23 mouse cellular contexts compared by ENCODE assay signal in the genomic region with DNA sequence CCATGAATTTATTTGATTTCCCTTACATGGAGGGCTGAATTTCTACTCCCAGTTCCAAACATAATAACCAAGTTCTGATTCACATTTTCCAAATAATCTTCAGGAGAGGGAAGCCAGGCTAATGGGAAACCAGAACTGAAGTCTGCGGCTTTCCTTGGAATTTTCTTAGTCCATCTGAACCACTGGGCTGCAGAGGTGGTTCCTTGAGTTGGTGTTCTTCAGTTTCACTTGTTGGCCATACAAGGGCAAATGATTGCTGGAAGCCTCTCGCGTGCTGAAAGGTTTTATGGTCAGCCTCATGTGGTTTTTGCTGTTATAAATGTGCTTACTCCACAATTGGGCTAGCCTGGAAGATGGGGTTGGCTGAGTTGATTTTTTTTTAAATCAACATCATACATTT.
"Had no signal": no experiment of that assay in that cellular context is flagged by ENCODE, and none has a peak within 500 bp of the region (broad histone marks: within the 10 kb centered on the region; RNA-seq: fewer than 3 reads in every experiment).

No protein-coding gene starts in this region.

- H3K4me3 ChIP-seq: layer of hippocampus, adult 2 months; liver, embryonic 12.5 days; liver, embryonic 15.5 days; lung, embryonic 15.5 days; megakaryocyte, embryonic 14.5 days; midbrain, embryonic 10.5 days; midbrain, embryonic 13.5 days; stomach, embryonic 15.5 days had no signal

- H3K27me3 ChIP-seq: liver, embryonic 12.5 days; liver, embryonic 15.5 days; lung, embryonic 15.5 days; megakaryocyte, embryonic 14.5 days; midbrain, embryonic 13.5 days; stomach, embryonic 15.5 days had no signal

- H3K9ac ChIP-seq: liver, embryonic 12.5 days; liver, embryonic 15.5 days; lung, embryonic 15.5 days; midbrain, embryonic 13.5 days; stomach, embryonic 15.5 days had no signal

- H3K27ac ChIP-seq: layer of hippocampus, adult 2 months; liver, embryonic 12.5 days; liver, embryonic 15.5 days; lung, embryonic 15.5 days; midbrain, embryonic 10.5 days; midbrain, embryonic 13.5 days; stomach, embryonic 15.5 days had no signal

- H3K4me2 ChIP-seq: liver, embryonic 12.5 days; liver, embryonic 15.5 days; lung, embryonic 15.5 days; midbrain, embryonic 13.5 days; stomach, embryonic 15.5 days had no signal

- DNase-seq: kidney, adult 18-20 months; kidney, adult 9 months; kidney, postnatal 14 days; layer of hippocampus, adult 9-11 months; liver; lung, adult 18-20 months; lung, postnatal 10 days; lung, postnatal 36 days; right cerebral cortex, adult 18-20 months; right cerebral cortex, postnatal 14 days; right cerebral cortex, postnatal 4 days; spleen, adult 18-20 months; thymus, postnatal 25 days had no signal

- ATAC-seq: intestine, embryonic 16.5 days; liver, embryonic 12.5 days; midbrain, embryonic 13.5 days; midbrain, embryonic 16.5 days had no signal

- H3K9me3 ChIP-seq: liver, embryonic 12.5 days; liver, embryonic 15.5 days; lung, embryonic 15.5 days; megakaryocyte, embryonic 14.5 days; midbrain, embryonic 10.5 days; midbrain, embryonic 13.5 days; stomach, embryonic 15.5 days had no signal
